Mouse (Mus musculus) thymus, adult 2 months (tissue): ENCODE data around the gene Gm20388.

Source experiments
- CTCF ChIP-seq: fragments of 200-500 bp; IDR thresholded peaks from 2 replicates; pipeline ENCODE4 v1.5.1; 2012; ENCODE audit warnings: mild to moderate bottlenecking, control low read depth, low read length, moderate library complexity, borderline replicate concordance; ENCODE audit not compliant: control insufficient read depth, poor library complexity, insufficient read depth; ENCODE audit errors: extremely low read depth
- POLR2A ChIP-seq: fragments of 200-500 bp; IDR thresholded peaks from 2 replicates; pipeline ENCODE4 v1.6.1; 2012; ENCODE audit warnings: mild to moderate bottlenecking, low read length, control low read depth, moderate library complexity; ENCODE audit not compliant: control insufficient read depth, poor library complexity, insufficient read depth; ENCODE audit errors: extremely low read depth

DNA sequence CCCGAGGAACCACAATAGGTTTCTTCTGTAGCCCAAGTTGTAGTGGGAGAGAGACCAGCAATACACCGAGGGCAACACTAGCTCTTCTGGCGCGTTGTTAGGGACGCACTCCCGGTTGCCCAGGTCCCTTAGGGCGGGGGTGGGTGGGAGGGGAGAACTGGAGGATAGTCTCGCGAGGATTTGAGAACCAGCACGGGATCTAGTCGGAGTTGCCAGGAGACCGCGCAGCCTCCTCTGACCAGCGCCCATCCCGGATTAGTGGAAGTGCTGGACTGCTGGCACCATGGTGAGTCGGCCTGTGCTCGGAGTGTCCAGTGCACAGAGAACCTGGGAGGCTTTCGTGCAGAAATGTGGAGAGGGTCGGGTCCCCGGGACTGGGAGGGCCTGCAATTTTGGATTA, 3608.0 kb downstream of the Gm20388 start, which contains the start of gene Gas8:
- no peak for TF ChIP-seq POLR2A
- no peak for TF ChIP-seq CTCF
